Mouse (Mus musculus) frontal cortex, postnatal 36 days (tissue): Measurements from ENCODE around the gene B3gnt8.

Source experiments
- DNase-seq, 2 experiments: peaks; one replicate each; pipeline ENCODE4 v3.0.0; 2022; ENCODE audit warnings: low spot score in 2 of 2

Gene B3gnt8

GRCm38 (mm10) chr7:25657785-25658184 lies 31.3 kb downstream of the B3gnt8 start:
- DNase-seq, result no peak

DNA sequence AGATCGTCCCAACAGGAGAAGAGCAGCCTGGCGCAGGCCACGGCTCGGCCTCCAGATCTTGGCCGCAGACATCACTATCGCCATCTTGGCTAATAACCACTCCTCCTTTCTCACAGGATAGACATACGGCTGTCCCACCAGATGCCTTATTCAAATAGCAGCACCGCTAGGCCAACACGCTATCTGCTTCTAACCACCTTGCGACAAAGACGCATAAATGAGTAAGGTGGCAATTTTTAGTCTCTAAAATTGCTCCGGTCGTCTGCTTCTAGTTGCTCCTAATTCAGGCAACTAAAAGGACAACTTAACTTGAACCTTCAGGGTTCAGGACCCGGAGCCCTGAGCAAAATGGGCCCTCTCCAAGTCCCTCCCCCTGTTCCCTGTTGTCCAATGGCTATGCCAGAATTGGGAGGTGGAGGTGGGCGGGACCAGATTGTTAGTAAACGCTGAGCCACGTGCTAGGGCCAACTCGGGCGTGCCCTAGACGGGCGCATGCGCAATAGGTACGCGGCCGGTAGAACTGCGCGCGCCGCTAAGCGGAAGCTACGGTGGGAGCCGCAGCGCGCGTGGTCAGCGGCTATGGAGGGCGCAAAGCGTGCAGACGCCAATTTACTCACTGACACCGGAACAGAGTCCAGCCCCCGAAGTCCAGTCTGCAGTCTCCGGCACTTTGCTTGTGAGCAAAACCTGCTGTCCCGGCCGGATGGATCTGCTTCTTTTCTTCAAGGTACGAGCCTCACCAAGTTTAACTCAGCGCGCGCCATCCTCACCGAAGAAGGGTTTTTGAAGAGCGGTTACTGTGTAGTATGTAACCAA lies 32.4 kb downstream of the B3gnt8 start, which contains the start of the genes Bckdha and Exosc5:
Gene Bckdha (minus strand): TSS at position 325 of the 816 bp plus-strand sequence.
Gene Exosc5 (plus strand): TSS at position 508 of the 816 bp plus-strand sequence.
- peak; percentile 99 to 100 for DNase-seq

DNA sequence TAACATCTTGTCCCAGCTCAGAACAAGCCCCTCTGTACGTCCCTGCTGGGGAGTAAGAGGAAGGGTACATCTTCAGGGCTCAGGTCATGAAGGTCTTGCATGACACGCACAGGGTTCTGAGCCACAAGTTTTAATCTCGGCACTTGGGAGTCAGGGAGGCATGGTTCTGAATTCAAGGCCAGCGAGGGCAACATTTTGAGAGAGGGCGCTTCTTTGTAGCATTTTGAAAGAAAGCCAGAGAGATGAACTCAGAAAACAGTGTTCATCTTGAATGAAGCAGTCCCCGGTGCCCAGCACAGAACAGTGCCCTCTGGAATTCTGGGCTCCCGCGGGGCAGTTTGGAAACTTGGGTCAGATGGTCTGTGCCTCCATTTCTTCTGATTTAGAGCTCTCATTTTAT lies 39.9 kb downstream of the B3gnt8 start:
- DNase-seq, result no peak

GRCm38 (mm10) chr7:25669158-25669557 lies 42.7 kb downstream of the B3gnt8 start:
- no peak for DNase-seq

GRCm38 (mm10) chr7:25669631-25670030 lies 43.2 kb downstream of the B3gnt8 start:
- DNase-seq, result no peak

DNA sequence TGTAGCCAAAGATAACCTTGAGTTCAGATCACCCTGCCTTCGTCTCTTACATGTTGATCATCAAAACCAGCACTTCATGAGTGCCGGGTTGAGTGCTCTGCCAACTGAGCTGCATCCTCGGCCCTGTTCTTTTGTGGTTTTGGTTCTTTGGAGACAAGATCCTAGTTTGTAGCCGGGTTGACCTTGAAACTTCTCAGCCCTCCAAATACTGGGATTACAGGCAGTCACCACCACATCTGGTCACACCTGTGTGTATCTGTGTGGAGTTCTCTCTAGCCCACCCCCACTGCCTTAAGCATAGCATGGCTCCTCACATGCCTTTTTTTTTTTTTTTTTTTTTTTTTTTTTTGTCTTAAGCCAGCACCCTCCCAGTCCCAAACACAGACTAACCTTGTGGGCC lies 43.6 kb downstream of the B3gnt8 start:
- DNase-seq, result no peak

DNA sequence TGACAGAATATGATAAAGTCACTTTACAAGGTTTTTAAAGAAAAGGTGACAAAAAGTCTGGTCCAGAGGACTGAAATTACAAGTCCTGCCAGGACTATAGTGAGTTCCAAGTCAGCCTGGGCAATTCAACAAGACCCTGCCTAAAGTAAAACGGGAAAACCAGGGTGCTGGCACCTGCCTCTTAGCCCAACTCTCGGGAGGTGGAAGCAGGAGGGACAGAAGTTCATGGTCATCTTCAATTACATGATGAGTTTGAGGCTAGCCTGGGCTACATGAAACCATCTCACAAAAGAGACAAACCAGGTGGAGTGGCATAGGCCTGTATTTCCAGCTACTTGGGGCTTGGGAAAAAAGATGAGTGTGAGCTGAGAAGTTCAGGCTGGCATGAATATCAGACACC lies 45.2 kb downstream of the B3gnt8 start:
- DNase-seq, result no peak

GRCm38 (mm10) chr7:25672442-25672841 lies 46.0 kb downstream of the B3gnt8 start:
- no peak for DNase-seq

GRCm38 (mm10) chr7:25674297-25674696 lies 47.8 kb downstream of the B3gnt8 start:
- DNase-seq, result no peak

DNA sequence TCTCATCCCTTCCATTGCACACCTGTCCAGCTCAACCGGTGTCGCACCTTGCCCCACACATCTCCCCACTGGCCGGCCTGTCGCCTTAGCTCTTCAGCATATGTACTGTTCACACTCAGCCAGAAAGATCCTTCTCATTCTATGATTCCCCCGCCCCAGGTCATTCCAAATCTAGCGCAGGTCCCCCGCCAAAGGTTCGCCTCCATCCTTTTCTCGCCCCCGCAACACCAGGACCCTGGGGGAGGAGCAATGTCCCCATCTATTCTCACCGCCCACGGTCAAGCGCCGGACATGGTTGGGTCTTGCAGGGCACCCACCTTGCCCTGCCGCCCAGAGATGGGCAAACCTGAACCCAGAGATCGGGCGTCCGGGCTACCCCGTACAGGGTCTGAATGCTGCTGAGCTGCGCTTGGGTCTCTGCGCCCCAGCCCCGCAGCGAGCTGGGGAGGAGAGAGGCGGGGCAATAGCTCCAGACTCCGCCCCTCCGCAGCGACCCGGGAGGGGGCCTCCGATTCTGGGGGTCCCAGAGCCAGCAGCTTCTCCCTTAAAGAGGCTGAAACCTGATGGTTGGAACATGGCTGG lies 48.4 kb downstream of the B3gnt8 start, which contains the start of gene Tmem91:
Gene Tmem91 (minus strand): TSS at position 448 of the 582 bp plus-strand sequence.
- no peak for DNase-seq

GRCm38 (mm10) chr7:25675405-25675804 lies 49.0 kb downstream of the B3gnt8 start:
- DNase-seq, result no peak

- DNase-seq, result peak; percentile 94
Observed at GRCm38 (mm10) chr7:25676085-25676781, 49.8 kb downstream of the B3gnt8 start.

DNA sequence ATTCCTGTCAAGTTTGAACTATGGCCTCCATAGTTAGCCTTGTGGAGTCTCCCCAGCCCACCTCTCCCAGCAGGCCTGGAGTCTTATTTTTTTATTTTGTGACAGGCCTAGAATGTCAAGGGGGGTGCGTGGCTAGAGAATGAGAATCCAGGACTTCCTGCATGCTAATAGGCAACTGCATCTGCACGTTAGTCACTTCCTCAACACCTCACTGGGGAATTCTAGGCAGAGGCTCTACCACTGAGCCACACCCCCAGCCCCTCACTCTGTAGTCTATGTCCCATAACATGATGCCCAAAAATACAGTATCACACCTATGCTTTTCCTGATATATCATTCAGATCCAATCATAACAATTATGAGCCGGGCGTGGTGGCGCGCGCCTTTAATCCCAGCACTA lies 50.6 kb downstream of the B3gnt8 start:
- no peak for DNase-seq

DNA sequence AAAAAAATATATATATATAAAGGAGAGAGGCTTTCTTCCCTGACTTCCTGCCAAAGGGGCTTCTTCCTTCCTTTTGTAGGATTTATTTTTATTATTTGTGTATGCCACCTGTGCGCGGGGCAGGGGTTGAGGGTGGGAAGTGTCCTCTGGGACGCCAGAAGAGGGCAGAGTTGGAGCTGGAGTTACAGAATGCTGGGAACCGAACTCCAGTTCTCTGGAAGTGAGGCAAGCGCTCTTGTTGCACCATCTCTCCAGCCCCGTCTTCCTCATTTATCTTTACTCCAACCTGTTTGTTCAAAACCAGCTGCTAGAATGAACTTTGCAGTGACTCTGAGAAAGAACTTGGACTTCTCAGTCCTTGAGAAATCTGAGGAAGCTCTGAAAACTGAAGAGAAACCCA lies 53.5 kb downstream of the B3gnt8 start:
- no peak for DNase-seq

DNA sequence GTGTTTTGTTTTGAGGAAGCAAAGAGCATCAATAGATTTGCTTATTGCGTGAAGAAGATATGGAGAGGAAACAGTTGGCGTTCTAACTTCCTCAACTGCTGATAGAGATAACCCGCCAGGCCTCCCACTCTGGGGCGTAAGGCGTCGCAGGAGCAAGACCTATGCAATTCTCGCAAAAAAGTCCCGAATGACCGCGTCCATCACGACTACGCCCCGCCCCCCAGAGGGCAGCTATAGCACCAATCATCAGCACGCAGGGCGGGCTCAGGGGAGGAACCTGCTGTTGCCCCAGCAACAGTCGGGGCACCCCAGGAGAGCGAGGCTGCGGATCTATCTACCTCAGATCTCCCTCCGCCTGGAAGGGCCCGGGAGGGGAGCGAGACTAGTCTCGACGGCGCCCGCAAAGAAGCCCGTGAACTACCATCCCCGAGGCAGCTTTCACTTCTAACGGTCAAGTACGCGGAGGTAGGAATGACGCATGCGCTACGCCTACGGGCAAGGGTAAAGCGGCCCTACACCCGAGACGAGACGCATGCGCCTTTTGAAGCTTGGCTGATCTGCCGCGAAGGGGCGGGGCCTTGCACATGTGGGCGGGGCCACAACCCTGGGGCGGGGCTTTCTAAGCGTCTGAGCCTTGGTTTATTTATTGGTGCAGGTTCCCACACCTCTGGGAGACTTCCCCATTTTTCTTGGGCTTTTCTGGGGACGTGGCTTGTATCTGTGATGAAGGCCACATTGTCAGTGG lies 54.2 kb downstream of the B3gnt8 start, which contains the start of gene B9d2:
Gene B9d2 (plus strand): TSS at position 267 of the 745 bp plus-strand sequence.
- DNase-seq, result peak; percentile 96 to 97

DNA sequence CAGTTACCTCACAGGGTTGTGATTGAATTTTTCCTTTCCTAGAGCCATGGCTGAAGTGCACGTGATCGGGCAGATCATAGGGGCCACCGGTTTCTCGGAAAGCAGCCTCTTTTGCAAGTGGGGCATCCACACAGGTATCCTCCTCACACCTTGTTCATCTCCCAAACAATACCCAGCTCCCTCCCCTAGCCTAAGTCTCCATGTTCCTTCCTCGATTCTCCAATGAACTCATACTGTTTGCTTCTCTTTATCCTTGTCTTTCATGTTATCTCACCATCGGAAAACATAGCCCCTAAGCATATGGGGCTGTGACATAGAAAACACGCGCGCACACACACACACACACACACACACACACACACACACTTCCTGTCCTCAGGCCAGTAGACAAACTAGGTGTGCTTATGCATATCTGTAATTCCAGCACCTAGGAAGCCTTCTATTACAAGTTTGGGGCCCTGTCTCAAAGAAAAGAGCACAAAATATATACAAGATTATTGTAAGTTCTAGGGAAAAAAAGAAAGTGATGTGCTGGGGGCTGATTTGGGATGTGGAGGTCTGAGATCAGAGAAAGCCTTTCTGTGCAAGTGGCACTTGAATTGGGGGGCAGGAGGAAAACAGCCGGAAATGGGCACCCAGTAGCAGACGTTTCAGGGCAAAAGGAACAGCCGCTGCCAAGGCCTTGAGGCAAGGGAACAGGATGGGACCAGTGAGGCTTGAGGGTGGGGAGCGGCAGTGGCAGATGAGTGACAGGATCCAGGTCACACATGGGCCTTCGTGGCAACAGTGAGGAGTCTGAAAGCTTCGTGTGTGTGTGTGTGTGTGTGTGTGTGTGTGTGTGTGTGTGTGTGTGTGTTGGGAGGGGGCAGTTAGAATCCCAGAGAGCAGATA lies 55.1 kb downstream of the B3gnt8 start:
- DNase-seq, result no peak

- DNase-seq, result no peak
Observed at GRCm38 (mm10) chr7:25683474-25684180, 57.2 kb downstream of the B3gnt8 start.

DNA sequence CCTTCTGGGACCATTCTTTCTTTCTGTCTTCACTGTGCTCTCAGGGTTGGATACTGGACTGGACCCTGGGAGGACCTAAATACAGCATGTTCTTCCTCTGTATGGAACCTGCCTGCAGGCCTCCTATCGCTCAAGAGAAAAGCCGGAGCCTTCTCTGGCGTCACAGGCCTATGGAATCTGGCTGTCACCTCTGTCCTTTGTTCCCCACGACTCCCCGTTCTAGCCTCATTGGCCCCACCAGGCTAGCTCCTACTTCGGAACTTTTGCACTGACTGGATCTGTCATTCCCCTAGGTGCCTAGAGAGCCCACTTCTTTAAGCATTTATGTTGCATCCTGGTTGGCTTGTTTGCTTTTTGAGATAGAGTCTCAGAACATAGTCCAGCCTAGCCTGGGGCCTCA lies 58.2 kb downstream of the B3gnt8 start:
- DNase-seq, result no peak
